Mouse (Mus musculus) liver, embryonic 15.5 days (tissue): ENCODE measurements around the gene Dynll2. TPM values are rescaled to one million over a fixed set of nuclear protein-coding genes. Genes with fewer than 3 reads are reported as not detected.

ENCODE experiments used
- ATAC-seq: fragments of 200-750 bp; cut with Nextera tagmentation; 2 replicates; pipeline ENCODE4 v1.8.0; 2017; ENCODE audit warnings: moderate number of reproducible peaks, mild to moderate bottlenecking, moderate library complexity; ENCODE audit not compliant: insufficient read depth
- H3K27ac ChIP-seq: fragments of 300-500 bp; sonication (generic); replicated peaks from 2 replicates; pipeline ENCODE4 v1.5.1; 2015; ENCODE audit warnings: mild to moderate bottlenecking, inconsistent platforms
- H3K27me3 ChIP-seq: fragments of 300-500 bp; sonication (generic); 2 replicates; pipeline ENCODE4 v1.6.1; 2015; ENCODE audit warnings: mild to moderate bottlenecking, inconsistent platforms
- H3K36me3 ChIP-seq: fragments of 300-500 bp; sonication (generic); replicated peaks from 2 replicates; pipeline ENCODE4 v1.6.1; 2015; ENCODE audit warnings: moderate library complexity, mild to moderate bottlenecking, inconsistent platforms
- H3K4me1 ChIP-seq: fragments of 300-500 bp; sonication (generic); replicated peaks from 2 replicates; pipeline ENCODE4 v1.6.1; 2015; ENCODE audit warnings: inconsistent platforms
- H3K4me2 ChIP-seq: fragments of 300-500 bp; sonication (generic); 2 replicates; pipeline ENCODE4 v1.6.1; 2015; ENCODE audit warnings: moderate library complexity, mild to moderate bottlenecking, inconsistent platforms
- H3K4me3 ChIP-seq: fragments of 300-500 bp; sonication (generic); replicated peaks from 2 replicates; pipeline ENCODE4 v1.5.1; 2015; ENCODE audit warnings: mild to moderate bottlenecking, inconsistent platforms
- H3K9ac ChIP-seq: fragments of 300-500 bp; sonication (generic); 2 replicates; pipeline ENCODE4 v1.6.1; 2015; ENCODE audit warnings: moderate library complexity, mild to moderate bottlenecking, inconsistent platforms
- H3K9me3 ChIP-seq: fragments of 300-500 bp; sonication (generic); replicated peaks from 2 replicates; pipeline ENCODE4 v1.6.1; 2016; ENCODE audit warnings: inconsistent platforms
- WGBS: fragments of 180-500 bp; shearing (Covaris S2); methylation state at CpG from one replicate; pipeline ENCODE4 v1.1.7; 2015; ENCODE audit warnings: mixed read lengths; ENCODE audit not compliant: insufficient replicate concordance; 5-methylcytosine and 5-hydroxymethylcytosine counted together
- polyA plus RNA-seq: library from polyadenylated mRNA; unstranded; fragments of >200 nt; fragmentation: Nextera tagmentation; extraction: Ambion mirVana; gene quantifications from 2 replicates; pipeline ENCODE4 v1.2.1, GENCODE M21; 2015

Gene Dynll2
- polyA plus RNA-seq, 1 experiment from 2014 or later = 6.6 TPM

- Histone ChIP-seq H3K4me2 (no peak overlapping the region), H3K4me1 (no peaks in the 10 kb centered on the region), H3K9me3 (no peaks in the 10 kb centered on the region), H3K27me3 (peaks cover 9% of the 10 kb centered on the region), H3K4me3 (no peak overlapping the region), H3K36me3 (no peaks in the 10 kb centered on the region), H3K9ac (no peak overlapping the region), H3K27ac (no peak overlapping the region)
- no peak for ATAC-seq
- 74% methylated on average over 10 of the region's 10 CpGs for WGBS
These were observed 26.3 kb upstream of the Dynll2 start for GRCm38 (mm10) chr11:88013632-88014031.

GRCm38 (mm10) chr11:88012621-88013244 lies 25.4 kb upstream of the Dynll2 start:
- ATAC-seq = no peak
- 62% methylated on average over 11 of the region's 11 CpGs for WGBS
- H3K27me3 ChIP-seq = peaks cover 11% of the 10 kb centered on the region

GRCm38 (mm10) chr11:88011914-88012419 lies 24.6 kb upstream of the Dynll2 start:
- no peak overlapping the region for H3K9ac ChIP-seq
- H3K9me3 ChIP-seq = no peaks in the 10 kb centered on the region
- H3K36me3 ChIP-seq = no peaks in the 10 kb centered on the region
- no peak overlapping the region for H3K4me2 ChIP-seq
- H3K27me3 ChIP-seq = peaks cover 11% of the 10 kb centered on the region
- no peaks in the 10 kb centered on the region for H3K4me1 ChIP-seq
- no peak overlapping the region for H3K27ac ChIP-seq
- ATAC-seq = no peak
- H3K4me3 ChIP-seq = no peak overlapping the region
- 70% methylated on average over 7 of the region's 7 CpGs for WGBS

More at GRCm38 (mm10) chr11:88012621-88013244, 25.4 kb upstream of the Dynll2 start:
- H3K4me2 ChIP-seq = no peak overlapping the region
- no peak overlapping the region for H3K9ac ChIP-seq
- no peaks in the 10 kb centered on the region for H3K4me1 ChIP-seq
- H3K9me3 ChIP-seq = no peaks in the 10 kb centered on the region
- H3K4me3 ChIP-seq = no peak overlapping the region
- H3K27ac ChIP-seq = no peak overlapping the region
- no peaks in the 10 kb centered on the region for H3K36me3 ChIP-seq

- WGBS = 62% methylated on average over 11 of the region's 11 CpGs
- Histone ChIP-seq H3K36me3 (no peaks in the 10 kb centered on the region), H3K27ac (no peak overlapping the region), H3K27me3 (peaks cover 11% of the 10 kb centered on the region), H3K9me3 (no peaks in the 10 kb centered on the region), H3K9ac (no peak overlapping the region), H3K4me2 (no peak overlapping the region), H3K4me1 (no peaks in the 10 kb centered on the region), H3K4me3 (no peak overlapping the region)
- no peak for ATAC-seq
These were observed 24.0 kb upstream of the Dynll2 start for GRCm38 (mm10) chr11:88011208-88011913.

GRCm38 (mm10) chr11:88009542-88010190 lies 22.3 kb upstream of the Dynll2 start:
- H3K4me3 ChIP-seq = no peak overlapping the region
- no peak overlapping the region for H3K4me2 ChIP-seq
- no peak overlapping the region for H3K27ac ChIP-seq
- H3K36me3 ChIP-seq = no peaks in the 10 kb centered on the region
- no peak for ATAC-seq
- 36% methylated on average over 16 of the region's 16 CpGs for WGBS
- peaks cover 11% of the 10 kb centered on the region for H3K27me3 ChIP-seq
- no peaks in the 10 kb centered on the region for H3K4me1 ChIP-seq
- H3K9me3 ChIP-seq = no peaks in the 10 kb centered on the region
- H3K9ac ChIP-seq = no peak overlapping the region

- WGBS = 33% methylated on average over 1 of the region's 1 CpGs
These were observed 21.3 kb upstream of the Dynll2 start for GRCm38 (mm10) chr11:88008641-88009040.

GRCm38 (mm10) chr11:88004123-88004522 lies 16.8 kb upstream of the Dynll2 start:
- H3K27me3 ChIP-seq = 0 out of 2 replicates have a peak, but pooled peaks cover 3% of the 10 kb centered on the region
- H3K9ac ChIP-seq = no peak overlapping the region
- ATAC-seq = no peak
- H3K9me3 ChIP-seq = no peaks in the 10 kb centered on the region
- no peak overlapping the region for H3K4me2 ChIP-seq
- H3K4me1 ChIP-seq = no peaks in the 10 kb centered on the region
- H3K4me3 ChIP-seq = no peak overlapping the region
- 23% methylated on average over 2 of the region's 2 CpGs for WGBS
- no peak overlapping the region for H3K27ac ChIP-seq
- H3K36me3 ChIP-seq = no peaks in the 10 kb centered on the region

More at GRCm38 (mm10) chr11:88008641-88009040, 21.3 kb upstream of the Dynll2 start:
- Histone ChIP-seq H3K4me1 (no peaks in the 10 kb centered on the region), H3K4me2 (no peak overlapping the region), H3K36me3 (no peaks in the 10 kb centered on the region), H3K27me3 (peaks cover 11% of the 10 kb centered on the region), H3K9me3 (no peaks in the 10 kb centered on the region), H3K27ac (no peak overlapping the region), H3K9ac (no peak overlapping the region), H3K4me3 (no peak overlapping the region)
- ATAC-seq = no peak

GRCm38 (mm10) chr11:88002738-88003137 lies 15.4 kb upstream of the Dynll2 start:
- 53% methylated on average over 4 of the region's 4 CpGs for WGBS
- H3K27me3 ChIP-seq = no peaks in the 10 kb centered on the region
- no peak overlapping the region for H3K27ac ChIP-seq
- H3K4me1 ChIP-seq = no peaks in the 10 kb centered on the region
- H3K9me3 ChIP-seq = no peaks in the 10 kb centered on the region
- no peak overlapping the region for H3K4me2 ChIP-seq
- ATAC-seq = no peak
- H3K36me3 ChIP-seq = no peaks in the 10 kb centered on the region
- no peak overlapping the region for H3K4me3 ChIP-seq
- no peak overlapping the region for H3K9ac ChIP-seq

GRCm38 (mm10) chr11:87999751-88000150 lies 12.4 kb upstream of the Dynll2 start:
- H3K27me3 ChIP-seq = no peaks in the 10 kb centered on the region
- no peaks in the 10 kb centered on the region for H3K36me3 ChIP-seq
- no peak for ATAC-seq
- H3K9me3 ChIP-seq = no peaks in the 10 kb centered on the region
- H3K4me1 ChIP-seq = no peaks in the 10 kb centered on the region
- no peak overlapping the region for H3K4me2 ChIP-seq
- no peak overlapping the region for H3K27ac ChIP-seq
- no peak overlapping the region for H3K9ac ChIP-seq
- no peak overlapping the region for H3K4me3 ChIP-seq
- WGBS = 71% methylated on average over 5 of the region's 5 CpGs

GRCm38 (mm10) chr11:87991806-87992205 lies 4.5 kb upstream of the Dynll2 start:
- 31% methylated on average over 4 of the region's 4 CpGs for WGBS
- H3K9ac ChIP-seq = no peak overlapping the region
- H3K27me3 ChIP-seq = no peaks in the 10 kb centered on the region; the same call in 1 of the 2 replicates
- H3K36me3 ChIP-seq = no peaks in the 10 kb centered on the region
- H3K4me1 ChIP-seq = peaks cover 9% of the 10 kb centered on the region
- no peaks in the 10 kb centered on the region for H3K9me3 ChIP-seq
- H3K4me2 ChIP-seq = no peak overlapping the region
- ATAC-seq = no peak
- no peak overlapping the region for H3K27ac ChIP-seq
- H3K4me3 ChIP-seq = no peak overlapping the region

GRCm38 (mm10) chr11:87987861-87988260 lies 528 bp upstream of the Dynll2 start:
- Histone ChIP-seq H3K4me1 (peaks cover 31% of the 10 kb centered on the region), H3K27ac (peak overlapping the region; percentile 64), H3K9me3 (no peaks in the 10 kb centered on the region), H3K4me3 (peak overlapping the region; percentile 90), H3K4me2 (peak overlapping the region; percentile 98), H3K27me3 (no peaks in the 10 kb centered on the region; the same call in 1 of the 2 replicates), H3K36me3 (peaks cover 11% of the 10 kb centered on the region), H3K9ac (peak overlapping the region; percentile 90)
- ATAC-seq = no peak
- WGBS = 64% methylated on average over 11 of the region's 11 CpGs
